Mouse (Mus musculus): ENCODE measurements around the gene Tanc1. TPM values are rescaled to one million over a fixed set of nuclear protein-coding genes. Genes with fewer than 3 reads are reported as not detected.

Gene Tanc1
- polyA plus RNA-seq, 1 experiment from 2014 or later = 33.0 TPM

- no peak overlapping the region for H3K9ac ChIP-seq (ENCODE audit: low read length)
- WGBS = 88% methylated on average over 4 of the region's 4 CpGs
- no peaks in the 10 kb centered on the region for H3K9me3 ChIP-seq (replicated peaks; ENCODE audit: control insufficient read depth, low read length)
- no peaks in the 10 kb centered on the region for H3K27me3 ChIP-seq (ENCODE audit: control insufficient read depth, insufficient read depth, low read length)
- no peaks in the 10 kb centered on the region for H3K4me1 ChIP-seq (ENCODE audit: control insufficient read depth, insufficient read depth, low read length)
- no peak for ATAC-seq (ENCODE audit: insufficient read depth, low FRiP score)
- H3K4me2 ChIP-seq (ENCODE audit: low read depth, low read length) = no peak overlapping the region
- H3K4me3 ChIP-seq (replicated peaks; ENCODE audit: low read length) = no peak overlapping the region
- H3K36me3 ChIP-seq (ENCODE audit: control insufficient read depth, insufficient read depth, low read length) = peaks cover 4% of the 10 kb centered on the region; the same call in 1 of the 2 replicates
- H3K27ac ChIP-seq (ENCODE audit: low read length) = no peak overlapping the region
Measured at GRCm38 (mm10) chr2:59808608-59809007, 196.8 kb downstream of the Tanc1 start.

GRCm38 (mm10) chr2:59810039-59810438 lies 198.2 kb downstream of the Tanc1 start:
- Histone ChIP-seq H3K9me3 (replicated peaks; ENCODE audit: control insufficient read depth, low read length) (no peaks in the 10 kb centered on the region), H3K4me3 (replicated peaks; ENCODE audit: low read length) (no peak overlapping the region), H3K36me3 (ENCODE audit: control insufficient read depth, insufficient read depth, low read length) (peaks cover 4% of the 10 kb centered on the region; the same call in 1 of the 2 replicates), H3K27me3 (ENCODE audit: control insufficient read depth, insufficient read depth, low read length) (no peaks in the 10 kb centered on the region), H3K4me2 (ENCODE audit: low read depth, low read length) (no peak overlapping the region), H3K4me1 (ENCODE audit: control insufficient read depth, insufficient read depth, low read length) (no peaks in the 10 kb centered on the region), H3K27ac (ENCODE audit: low read length) (no peak overlapping the region), H3K9ac (ENCODE audit: low read length) (no peak overlapping the region)
- ATAC-seq (ENCODE audit: insufficient read depth, low FRiP score) = no peak
- 89% methylated on average over 7 of the region's 7 CpGs for WGBS

GRCm38 (mm10) chr2:59811247-59811646 lies 199.4 kb downstream of the Tanc1 start:
- no peaks in the 10 kb centered on the region for H3K9me3 ChIP-seq (replicated peaks; ENCODE audit: control insufficient read depth, low read length)
- no peak overlapping the region for H3K4me2 ChIP-seq (ENCODE audit: low read depth, low read length)
- H3K9ac ChIP-seq (ENCODE audit: low read length) = no peak overlapping the region
- no peak overlapping the region for H3K27ac ChIP-seq (ENCODE audit: low read length)
- ATAC-seq (ENCODE audit: insufficient read depth, low FRiP score) = no peak
- 70% methylated on average over 1 of the region's 1 CpGs for WGBS
- H3K36me3 ChIP-seq (ENCODE audit: control insufficient read depth, insufficient read depth, low read length) = peaks cover 4% of the 10 kb centered on the region; the same call in 1 of the 2 replicates
- H3K4me3 ChIP-seq (replicated peaks; ENCODE audit: low read length) = no peak overlapping the region
- H3K4me1 ChIP-seq (ENCODE audit: control insufficient read depth, insufficient read depth, low read length) = no peaks in the 10 kb centered on the region
- H3K27me3 ChIP-seq (ENCODE audit: control insufficient read depth, insufficient read depth, low read length) = no peaks in the 10 kb centered on the region

- Histone ChIP-seq H3K4me3 (replicated peaks; ENCODE audit: low read length) (no peak overlapping the region), H3K27me3 (ENCODE audit: control insufficient read depth, insufficient read depth, low read length) (no peaks in the 10 kb centered on the region), H3K36me3 (ENCODE audit: control insufficient read depth, insufficient read depth, low read length) (peaks cover 4% of the 10 kb centered on the region; the same call in 1 of the 2 replicates), H3K9me3 (replicated peaks; ENCODE audit: control insufficient read depth, low read length) (no peaks in the 10 kb centered on the region), H3K9ac (ENCODE audit: low read length) (no peak overlapping the region), H3K4me1 (ENCODE audit: control insufficient read depth, insufficient read depth, low read length) (no peaks in the 10 kb centered on the region), H3K4me2 (ENCODE audit: low read depth, low read length) (no peak overlapping the region), H3K27ac (ENCODE audit: low read length) (no peak overlapping the region)
- 92% methylated on average over 1 of the region's 1 CpGs for WGBS
- no peak for ATAC-seq (ENCODE audit: insufficient read depth, low FRiP score)
Measured at GRCm38 (mm10) chr2:59812641-59813040, 200.8 kb downstream of the Tanc1 start.

- no peaks in the 10 kb centered on the region for H3K9me3 ChIP-seq (replicated peaks; ENCODE audit: control insufficient read depth, low read length)
- H3K9ac ChIP-seq (ENCODE audit: low read length) = no peak overlapping the region
- peaks cover 5% of the 10 kb centered on the region; the same call in 1 of the 2 replicates for H3K36me3 ChIP-seq (ENCODE audit: control insufficient read depth, insufficient read depth, low read length)
- no peak overlapping the region for H3K4me3 ChIP-seq (replicated peaks; ENCODE audit: low read length)
- ATAC-seq (ENCODE audit: insufficient read depth, low FRiP score) = no peak
- H3K27me3 ChIP-seq (ENCODE audit: control insufficient read depth, insufficient read depth, low read length) = no peaks in the 10 kb centered on the region
- H3K4me2 ChIP-seq (ENCODE audit: low read depth, low read length) = no peak overlapping the region
- H3K27ac ChIP-seq (ENCODE audit: low read length) = no peak overlapping the region
- H3K4me1 ChIP-seq (ENCODE audit: control insufficient read depth, insufficient read depth, low read length) = no peaks in the 10 kb centered on the region
- 87% methylated on average over 13 of the region's 13 CpGs for WGBS
Measured at GRCm38 (mm10) chr2:59813457-59813856, 201.6 kb downstream of the Tanc1 start.

- Histone ChIP-seq H3K9me3 (replicated peaks; ENCODE audit: control insufficient read depth, low read length) (no peaks in the 10 kb centered on the region), H3K27me3 (ENCODE audit: control insufficient read depth, insufficient read depth, low read length) (no peaks in the 10 kb centered on the region), H3K4me1 (ENCODE audit: control insufficient read depth, insufficient read depth, low read length) (no peaks in the 10 kb centered on the region), H3K27ac (ENCODE audit: low read length) (no peak overlapping the region), H3K4me3 (replicated peaks; ENCODE audit: low read length) (no peak overlapping the region), H3K36me3 (ENCODE audit: control insufficient read depth, insufficient read depth, low read length) (peaks cover 11% of the 10 kb centered on the region), H3K9ac (ENCODE audit: low read length) (no peak overlapping the region), H3K4me2 (ENCODE audit: low read depth, low read length) (no peak overlapping the region)
- ATAC-seq (ENCODE audit: insufficient read depth, low FRiP score) = no peak
- WGBS = 78% methylated on average over 8 of the region's 8 CpGs
Measured at GRCm38 (mm10) chr2:59814997-59815396, 203.2 kb downstream of the Tanc1 start.

GRCm38 (mm10) chr2:59818663-59819062 lies 206.8 kb downstream of the Tanc1 start:
- Histone ChIP-seq H3K4me3 (replicated peaks; ENCODE audit: low read length) (no peak overlapping the region), H3K9ac (ENCODE audit: low read length) (no peak overlapping the region), H3K4me2 (ENCODE audit: low read depth, low read length) (no peak overlapping the region), H3K9me3 (replicated peaks; ENCODE audit: control insufficient read depth, low read length) (no peaks in the 10 kb centered on the region), H3K27ac (ENCODE audit: low read length) (no peak overlapping the region), H3K36me3 (ENCODE audit: control insufficient read depth, insufficient read depth, low read length) (peaks cover 16% of the 10 kb centered on the region), H3K4me1 (ENCODE audit: control insufficient read depth, insufficient read depth, low read length) (no peaks in the 10 kb centered on the region), H3K27me3 (ENCODE audit: control insufficient read depth, insufficient read depth, low read length) (no peaks in the 10 kb centered on the region)
- ATAC-seq (ENCODE audit: insufficient read depth, low FRiP score) = no peak
- WGBS = 98% methylated on average over 15 of the region's 15 CpGs

- Histone ChIP-seq H3K4me2 (ENCODE audit: low read depth, low read length) (no peak overlapping the region), H3K4me3 (replicated peaks; ENCODE audit: low read length) (no peak overlapping the region), H3K27ac (ENCODE audit: low read length) (no peak overlapping the region), H3K9me3 (replicated peaks; ENCODE audit: control insufficient read depth, low read length) (no peaks in the 10 kb centered on the region), H3K4me1 (ENCODE audit: control insufficient read depth, insufficient read depth, low read length) (no peaks in the 10 kb centered on the region), H3K36me3 (ENCODE audit: control insufficient read depth, insufficient read depth, low read length) (peaks cover 16% of the 10 kb centered on the region), H3K9ac (ENCODE audit: low read length) (no peak overlapping the region), H3K27me3 (ENCODE audit: control insufficient read depth, insufficient read depth, low read length) (no peaks in the 10 kb centered on the region)
- WGBS = 79% methylated on average over 6 of the region's 6 CpGs
- ATAC-seq (ENCODE audit: insufficient read depth, low FRiP score) = no peak
Measured at GRCm38 (mm10) chr2:59819415-59819814, 207.6 kb downstream of the Tanc1 start.

- Histone ChIP-seq H3K9me3 (replicated peaks; ENCODE audit: control insufficient read depth, low read length) (no peaks in the 10 kb centered on the region), H3K27ac (ENCODE audit: low read length) (no peak overlapping the region), H3K36me3 (ENCODE audit: control insufficient read depth, insufficient read depth, low read length) (peaks cover 16% of the 10 kb centered on the region), H3K4me2 (ENCODE audit: low read depth, low read length) (no peak overlapping the region), H3K4me1 (ENCODE audit: control insufficient read depth, insufficient read depth, low read length) (no peaks in the 10 kb centered on the region), H3K4me3 (replicated peaks; ENCODE audit: low read length) (no peak overlapping the region), H3K27me3 (ENCODE audit: control insufficient read depth, insufficient read depth, low read length) (no peaks in the 10 kb centered on the region), H3K9ac (ENCODE audit: low read length) (no peak overlapping the region)
- 88% methylated on average over 15 of the region's 15 CpGs for WGBS
- no peak for ATAC-seq (ENCODE audit: insufficient read depth, low FRiP score)
Measured at GRCm38 (mm10) chr2:59820088-59820487, 208.2 kb downstream of the Tanc1 start.

GRCm38 (mm10) chr2:59821044-59821443 lies 209.2 kb downstream of the Tanc1 start:
- Histone ChIP-seq H3K36me3 (ENCODE audit: control insufficient read depth, insufficient read depth, low read length) (peaks cover 16% of the 10 kb centered on the region), H3K9me3 (replicated peaks; ENCODE audit: control insufficient read depth, low read length) (no peaks in the 10 kb centered on the region), H3K4me2 (ENCODE audit: low read depth, low read length) (no peak overlapping the region), H3K27me3 (ENCODE audit: control insufficient read depth, insufficient read depth, low read length) (no peaks in the 10 kb centered on the region), H3K4me3 (replicated peaks; ENCODE audit: low read length) (no peak overlapping the region), H3K9ac (ENCODE audit: low read length) (no peak overlapping the region), H3K27ac (ENCODE audit: low read length) (no peak overlapping the region), H3K4me1 (ENCODE audit: control insufficient read depth, insufficient read depth, low read length) (no peaks in the 10 kb centered on the region)
- no peak for ATAC-seq (ENCODE audit: insufficient read depth, low FRiP score)
- 87% methylated on average over 2 of the region's 2 CpGs for WGBS
